ENCODE assay signal across 15 mouse cellular contexts in genomic region chr1:148707657-148708056, GRCm38 (mm10).
"Had no signal": no experiment of that assay in that cellular context is flagged by ENCODE, and none has a peak within 500 bp of the region (broad histone marks: within the 10 kb centered on the region; RNA-seq: fewer than 3 reads in every experiment).

No protein-coding gene starts in this region.

- H3K9ac ChIP-seq: liver, embryonic 15.5 days; lung, embryonic 14.5 days; neural tube, embryonic 12.5 days had no signal

- H3K27me3 ChIP-seq: liver, embryonic 15.5 days; neural tube, embryonic 12.5 days had no signal

- H3K4me2 ChIP-seq: liver, embryonic 11.5 days; liver, embryonic 15.5 days; lung, embryonic 14.5 days; neural tube, embryonic 12.5 days had no signal

- H3K4me1 ChIP-seq: limb, embryonic 10.5 days; liver, embryonic 15.5 days; midbrain, embryonic 10.5 days; neural tube, embryonic 12.5 days had no signal

- H3K36me3 ChIP-seq: limb, embryonic 10.5 days; liver, embryonic 15.5 days; midbrain, embryonic 10.5 days; neural tube, embryonic 12.5 days had no signal

- H3K27ac ChIP-seq: kidney, postnatal 0 days; limb, embryonic 10.5 days; liver, embryonic 15.5 days; midbrain, embryonic 10.5 days; neural tube, embryonic 12.5 days had no signal

- H3K4me3 ChIP-seq: limb, embryonic 10.5 days; liver, embryonic 15.5 days; midbrain, embryonic 10.5 days; neural tube, embryonic 12.5 days had no signal

- H3K9me3 ChIP-seq: limb, embryonic 10.5 days; liver, embryonic 15.5 days; midbrain, embryonic 10.5 days; neural tube, embryonic 12.5 days had no signal

- DNase-seq: kidney, adult 9 months; kidney, postnatal 36 days; layer of hippocampus, adult 9-11 months; lung, embryonic 14.5 days; lung, postnatal 10 days; lung, postnatal 4 days; spleen, adult 18-20 months; thymus, adult 2 months; thymus, postnatal 25 days had no signal
